Mouse (Mus musculus) MEL (cell line): Measurements from ENCODE around the gene Rps15a.

Experiments used
- CTCF ChIP-seq, 3 experiments: IDR thresholded peaks in 2 of 3; conservative IDR thresholded peaks in 1 of 3; 2 replicates each; pipeline ENCODE4 v1.5.1; 2011 to 2012; ENCODE audit warnings: low read length in 3 of 3, low read depth in 2 of 3, mild to moderate bottlenecking in 2 of 3, improper control_type of control experiment in 1 of 3, inconsistent platforms in 1 of 3, mixed read lengths in 1 of 3, moderate library complexity in 1 of 3; ENCODE audit not compliant: control insufficient read depth in 1 of 3, insufficient read depth in 1 of 3, poor library complexity in 1 of 3, severe bottlenecking in 1 of 3
- EP300 ChIP-seq, 2 experiments: IDR thresholded peaks; 2 replicates each; pipeline ENCODE4 v1.6.1; 2011; ENCODE audit warnings: improper control_type of control experiment in 2 of 2, low read length in 2 of 2, low read depth in 1 of 2, mild to moderate bottlenecking in 1 of 2

- no peak for TF ChIP-seq EP300 (IDR thresholded peaks at IDR 0.05; ENCODE audit: low read depth in 1 of 2, low read length in 2 of 2)
- no peak for TF ChIP-seq CTCF (IDR thresholded peaks at IDR 0.05 in 2 of 3, conservative IDR thresholded peaks at IDR 0.05 in 1 of 3; ENCODE audit: control insufficient read depth in 1 of 3, insufficient read depth in 1 of 3, low read depth in 2 of 3, low read length in 3 of 3, poor library complexity in 1 of 3, severe bottlenecking in 1 of 3)
Measured at GRCm38 (mm10) chr7:118079987-118080386, 36.0 kb downstream of the Rps15a start.
